Mouse (Mus musculus) 3T3-L1 (cell line): ENCODE measurements around the gene Txnrd2.
A peak's percentile ranks its signal among the peaks of the same experiment; 100 is the strongest.

ENCODE experiments used
- DNase-seq: peaks from one replicate; pipeline ENCODE4 v3.0.0-alpha.2; 2015; ENCODE audit warnings: low read depth, low spot score

The Txnrd2 gene

DNA sequence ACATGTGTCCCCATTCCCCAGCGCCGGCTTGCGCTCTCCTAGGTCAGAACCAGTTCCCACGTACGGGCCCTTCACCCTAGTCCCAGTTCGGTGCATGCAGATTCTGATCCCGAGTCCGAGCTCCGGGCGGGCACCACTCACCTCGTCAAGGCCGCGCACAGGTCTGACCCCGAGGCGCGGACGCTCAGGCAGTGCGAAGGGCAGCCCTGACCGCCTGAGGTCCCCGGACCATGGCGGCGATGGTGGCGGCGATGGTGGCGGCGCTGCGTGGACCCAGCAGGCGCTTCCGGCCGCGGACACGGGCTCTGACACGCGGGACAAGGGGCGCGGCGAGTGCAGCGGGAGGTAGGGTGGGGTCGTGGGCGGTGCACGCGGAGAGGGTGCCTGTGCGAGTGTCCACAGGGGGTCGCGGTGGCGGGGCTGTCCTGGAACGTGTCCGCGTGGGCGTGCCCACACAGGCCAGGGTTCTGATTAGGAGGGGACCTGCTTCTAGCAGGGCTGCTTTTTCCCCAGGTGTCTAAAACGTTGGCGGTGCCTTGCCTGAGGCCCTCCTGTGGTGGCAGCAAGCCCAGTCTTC is at the start of gene Txnrd2:
Gene Txnrd2, plus strand, starts transcription at position 170 of the 577 bp plus-strand sequence.
- DNase-seq, result peak; percentile 64

DNA sequence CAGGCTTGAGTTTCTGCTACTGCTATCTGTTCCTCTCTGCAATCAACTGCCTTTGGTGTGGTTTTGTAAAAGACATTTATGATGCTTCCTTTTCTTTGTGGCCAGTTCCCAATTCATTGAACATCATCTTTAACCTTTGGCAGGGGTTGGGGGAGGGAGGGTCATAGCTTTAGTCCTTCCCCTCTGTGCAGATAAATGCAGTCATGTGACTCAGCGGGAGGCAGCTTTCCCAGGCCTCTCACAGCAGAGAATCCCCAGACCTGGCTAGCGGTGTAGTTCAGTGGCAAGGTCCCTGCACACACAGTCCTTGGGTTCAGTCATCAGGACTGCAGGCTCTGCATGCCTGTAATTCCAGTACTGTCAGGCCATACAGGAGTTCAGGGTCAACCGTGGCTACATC is 49.0 kb upstream of the Txnrd2 start:
- peak; percentile 34 for DNase-seq

DNA sequence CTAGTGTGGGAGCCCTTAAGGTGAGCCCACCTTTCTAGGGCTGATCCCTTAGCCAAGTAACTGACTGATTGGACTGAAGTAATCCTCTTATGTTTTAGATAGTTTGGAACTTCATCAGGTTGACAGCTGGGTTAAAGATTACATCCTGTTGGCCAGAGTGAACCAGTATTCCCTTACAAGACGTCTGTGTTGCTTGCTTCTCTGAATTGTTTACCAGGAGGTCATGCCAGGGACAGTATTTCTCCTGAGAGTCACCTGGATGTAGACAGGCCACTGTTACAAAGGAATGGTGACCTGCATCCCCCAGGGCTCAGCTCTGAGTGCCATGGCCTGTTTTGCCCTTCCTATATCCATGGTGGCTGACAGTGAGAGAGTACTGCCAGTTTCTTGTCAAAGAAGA is 47.7 kb upstream of the Txnrd2 start:
- DNase-seq, result no peak

DNA sequence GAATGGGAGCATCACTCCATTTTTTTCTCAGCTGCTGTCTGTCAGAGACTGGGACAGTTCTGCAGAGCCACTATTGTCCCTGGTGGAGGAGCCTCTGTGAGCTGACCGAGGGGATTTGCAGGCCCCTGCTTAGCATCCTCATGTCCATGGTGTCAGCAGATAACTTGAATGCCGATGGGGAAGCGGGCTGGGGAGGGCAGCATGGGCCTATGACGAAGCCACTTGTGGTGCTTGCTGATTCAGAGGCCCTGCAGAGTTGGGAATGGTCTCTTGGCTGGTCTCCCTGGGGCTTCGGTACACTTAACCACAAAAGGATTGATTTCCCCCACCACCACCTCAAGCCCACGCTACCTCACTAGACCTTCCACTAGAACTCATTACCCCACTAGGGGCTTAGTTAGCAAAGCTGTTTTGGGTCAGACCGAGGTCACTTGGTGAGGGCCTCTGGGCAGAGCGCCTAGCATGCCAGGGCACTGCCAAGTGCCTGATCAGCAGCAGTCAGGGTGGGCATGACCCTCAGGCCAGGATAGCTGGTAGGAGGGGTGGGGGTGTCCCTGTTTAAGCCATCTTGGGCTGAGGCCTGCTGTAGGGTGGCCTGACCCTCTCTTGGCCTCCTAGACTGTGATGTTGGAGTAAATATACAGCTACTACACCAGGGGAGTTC is 46.7 kb upstream of the Txnrd2 start:
- DNase-seq, result no peak

DNA sequence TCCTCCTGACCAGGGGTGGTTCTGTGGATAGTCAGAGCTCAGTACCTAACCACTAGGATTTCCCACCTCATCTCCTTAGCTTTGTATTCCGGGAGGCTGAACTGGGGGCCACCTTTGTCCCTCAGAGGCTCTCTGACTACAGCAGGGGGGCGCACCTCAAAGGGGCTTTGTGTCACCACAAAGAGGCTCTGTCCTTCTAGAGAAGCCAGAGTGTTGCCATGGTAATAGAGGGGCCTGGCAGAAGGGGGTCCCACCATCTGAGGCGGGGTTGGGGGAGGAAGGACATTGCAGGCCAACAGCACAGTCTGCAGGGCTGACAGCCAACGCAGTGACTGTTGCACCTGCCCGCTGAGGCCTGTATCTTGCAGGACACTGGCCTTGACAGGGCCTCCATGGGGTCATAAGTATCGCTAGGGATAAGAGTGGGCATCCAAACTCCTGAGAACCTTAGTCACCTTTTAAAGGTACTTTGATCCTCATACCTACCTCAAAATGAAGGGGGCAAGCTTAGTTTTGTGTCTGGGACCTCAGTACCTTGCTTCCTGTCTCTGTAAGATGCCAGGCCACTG is 45.6 kb upstream of the Txnrd2 start:
- DNase-seq, result no peak

DNA sequence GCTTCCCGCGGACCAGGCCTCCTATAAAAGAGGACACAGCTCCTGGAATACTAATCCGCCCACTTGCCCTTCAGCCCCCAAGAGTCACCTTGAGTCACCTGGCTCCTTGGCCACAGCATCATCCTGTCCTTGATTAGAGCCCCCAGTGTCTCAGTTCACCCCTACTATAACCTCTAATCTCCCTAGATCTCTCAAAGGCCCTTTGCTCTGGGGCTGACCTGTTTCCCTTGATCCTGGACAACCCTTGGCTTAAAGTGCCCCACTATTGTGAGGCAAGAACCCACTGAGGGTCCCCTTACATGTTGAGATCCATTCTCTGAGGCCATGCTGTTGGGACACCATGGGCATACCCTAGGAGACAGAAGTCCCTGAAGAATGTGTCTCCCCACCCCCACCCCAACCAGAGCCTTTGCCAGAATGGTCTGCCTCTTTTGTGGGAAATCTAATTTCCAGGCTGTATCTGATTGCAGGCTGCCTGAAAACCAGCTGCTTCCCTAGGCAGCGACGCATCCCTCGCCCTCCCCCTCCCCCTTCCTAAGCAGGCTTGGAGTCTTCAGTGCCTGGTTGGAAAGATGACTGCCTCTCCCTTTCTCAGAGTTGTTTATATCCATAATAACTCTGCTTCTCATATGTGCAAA is 44.4 kb upstream of the Txnrd2 start:
- DNase-seq, result no peak

DNA sequence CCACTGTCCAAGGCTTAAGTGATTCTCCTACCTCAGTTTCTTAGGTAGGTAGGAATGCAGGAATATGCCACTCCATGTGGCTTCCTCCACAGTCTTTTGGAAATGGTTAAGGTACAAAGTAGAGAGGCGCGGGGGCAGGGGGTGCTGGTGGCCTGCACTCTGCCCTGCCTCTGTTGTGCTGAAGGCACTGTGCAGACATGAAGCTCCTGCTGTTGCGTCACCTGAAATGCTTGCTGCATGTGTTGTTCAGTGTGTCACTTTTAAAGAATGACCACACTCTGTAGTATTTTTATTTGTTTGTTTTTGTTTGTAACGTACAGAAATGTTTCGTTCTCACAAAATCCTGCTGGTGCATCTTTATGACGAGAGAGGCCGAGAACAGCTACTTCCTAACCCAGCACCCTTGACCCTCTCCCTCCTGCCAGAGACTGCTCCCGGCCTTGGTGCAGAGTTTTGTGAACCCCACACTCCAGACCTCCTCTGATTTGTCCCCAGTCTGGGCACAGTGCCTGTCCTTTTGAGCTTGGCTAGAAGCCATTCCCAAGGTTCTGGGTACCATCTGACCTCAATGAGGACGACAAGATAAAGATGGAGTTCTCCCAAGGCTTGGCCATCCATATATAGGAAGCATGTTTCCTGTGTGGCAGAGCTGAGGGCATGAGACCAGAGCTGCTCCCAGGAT is 43.0 kb upstream of the Txnrd2 start:
- DNase-seq, result peak; percentile 69

DNA sequence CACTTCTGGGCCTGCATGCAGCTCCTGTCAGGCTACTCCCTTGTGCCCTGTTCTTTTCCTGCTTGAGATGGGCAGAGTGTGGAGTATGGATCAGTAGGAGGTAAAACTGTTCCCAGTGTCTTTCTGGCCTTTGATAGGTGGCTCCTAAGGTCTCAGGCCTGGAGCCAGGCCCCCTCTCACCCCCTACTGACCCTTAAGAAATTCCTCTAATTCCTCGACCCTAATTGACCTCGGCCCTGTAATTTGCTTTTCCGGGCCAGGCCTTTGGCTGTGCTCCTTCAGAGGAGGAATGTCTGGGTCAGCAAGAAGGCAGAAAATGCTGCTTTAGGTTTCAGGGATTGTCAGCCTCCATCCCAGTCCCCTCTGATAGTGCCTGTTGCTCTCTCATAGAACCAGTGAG is 42.4 kb upstream of the Txnrd2 start:
- no peak for DNase-seq

DNA sequence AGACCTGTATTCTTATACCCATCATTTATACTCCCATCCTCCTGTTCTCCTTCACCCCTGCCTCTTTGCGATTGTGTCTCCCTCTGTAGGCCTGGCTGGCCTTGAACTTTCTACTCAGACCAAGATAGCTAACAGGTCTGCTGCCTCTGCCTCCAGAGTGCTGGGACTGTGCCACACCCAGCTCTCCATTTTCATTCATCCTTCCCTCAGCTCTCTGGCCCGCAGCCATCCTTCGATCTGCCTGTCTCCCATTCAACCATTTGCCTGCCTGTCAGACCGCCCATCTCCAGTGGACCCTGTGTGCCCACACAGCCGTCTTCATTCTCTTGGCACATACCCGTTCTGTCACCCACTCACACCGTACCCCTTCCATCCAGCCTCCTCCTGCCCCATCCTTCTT is 42.0 kb upstream of the Txnrd2 start:
- no peak for DNase-seq

DNA sequence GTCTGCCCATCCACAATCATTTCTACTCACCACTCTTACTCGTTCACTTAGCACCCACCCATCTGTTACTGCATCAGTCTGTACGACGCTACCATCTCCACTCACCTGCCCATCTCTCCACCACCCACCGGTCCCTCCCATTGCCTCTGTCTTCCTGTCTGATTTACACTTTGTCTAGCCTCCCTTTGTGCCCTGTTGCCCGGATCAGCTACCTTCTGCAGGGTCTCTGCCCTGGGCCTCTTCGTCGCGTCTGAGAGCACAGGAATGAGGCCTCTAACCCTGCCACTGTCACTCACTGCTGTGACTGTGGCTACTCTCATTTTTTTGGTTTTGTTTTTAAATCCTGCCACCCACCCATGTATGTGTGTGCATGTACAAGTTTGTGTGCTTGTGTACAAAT is 41.5 kb upstream of the Txnrd2 start:
- no peak for DNase-seq

DNA sequence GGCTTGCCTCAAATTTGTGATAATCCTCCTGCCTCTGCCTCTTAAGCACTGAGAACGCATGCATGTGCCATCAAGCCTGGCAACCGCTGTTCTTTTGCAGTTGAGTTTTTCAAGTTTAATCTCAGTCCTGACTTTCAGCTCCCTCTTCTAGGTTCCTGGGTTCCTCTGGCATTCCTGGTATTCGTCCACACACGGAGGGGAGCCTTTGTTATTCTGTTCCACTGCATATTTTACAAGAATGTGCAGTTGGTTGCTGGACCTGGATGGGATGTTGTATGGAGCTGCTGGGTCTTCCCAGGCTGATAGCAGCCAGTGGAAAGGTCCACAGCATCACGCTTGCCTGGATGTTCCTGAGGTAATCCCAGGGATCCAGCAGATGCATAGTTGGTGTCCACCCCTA is 40.8 kb upstream of the Txnrd2 start:
- no peak for DNase-seq

DNA sequence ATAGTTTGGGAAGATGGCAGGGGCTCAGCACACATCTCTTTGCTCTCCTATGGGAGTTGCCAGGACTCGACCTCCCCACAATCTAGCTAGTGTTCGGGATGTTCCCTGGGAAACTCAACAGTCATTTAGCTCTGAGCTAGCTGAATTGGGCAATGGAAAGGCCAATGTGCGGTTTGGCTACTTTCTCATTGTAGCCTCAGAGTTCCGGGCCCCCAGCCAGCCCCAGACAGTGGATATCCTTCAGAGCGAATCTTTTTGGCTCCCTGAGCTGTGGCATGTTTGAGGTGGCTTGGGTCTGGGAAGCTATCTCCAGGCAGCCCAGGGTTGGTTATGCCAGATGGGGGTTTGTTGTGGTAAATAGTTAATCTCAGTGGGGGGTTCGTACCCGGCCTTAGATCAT is 39.7 kb upstream of the Txnrd2 start:
- DNase-seq, result peak; percentile 97

DNA sequence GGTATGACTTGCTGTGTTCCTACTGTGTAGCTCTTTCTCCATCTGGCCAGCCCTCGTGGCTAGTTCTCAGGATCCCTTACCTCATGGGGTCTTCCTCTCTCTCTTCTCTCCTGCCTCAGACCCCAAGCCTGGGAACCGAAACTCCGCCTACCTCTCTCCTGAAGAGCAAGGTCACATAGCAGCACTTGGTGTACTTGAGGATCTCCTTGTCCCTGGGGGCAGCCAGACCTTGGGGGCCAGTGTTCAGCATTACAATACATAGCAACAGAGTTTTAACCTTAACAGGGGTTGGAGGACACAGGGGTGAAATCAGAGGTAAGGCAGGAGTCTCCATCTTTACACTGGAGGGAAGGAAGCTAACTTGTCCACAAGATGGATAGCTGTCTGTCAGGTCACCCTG is 39.2 kb upstream of the Txnrd2 start:
- DNase-seq, result no peak

DNA sequence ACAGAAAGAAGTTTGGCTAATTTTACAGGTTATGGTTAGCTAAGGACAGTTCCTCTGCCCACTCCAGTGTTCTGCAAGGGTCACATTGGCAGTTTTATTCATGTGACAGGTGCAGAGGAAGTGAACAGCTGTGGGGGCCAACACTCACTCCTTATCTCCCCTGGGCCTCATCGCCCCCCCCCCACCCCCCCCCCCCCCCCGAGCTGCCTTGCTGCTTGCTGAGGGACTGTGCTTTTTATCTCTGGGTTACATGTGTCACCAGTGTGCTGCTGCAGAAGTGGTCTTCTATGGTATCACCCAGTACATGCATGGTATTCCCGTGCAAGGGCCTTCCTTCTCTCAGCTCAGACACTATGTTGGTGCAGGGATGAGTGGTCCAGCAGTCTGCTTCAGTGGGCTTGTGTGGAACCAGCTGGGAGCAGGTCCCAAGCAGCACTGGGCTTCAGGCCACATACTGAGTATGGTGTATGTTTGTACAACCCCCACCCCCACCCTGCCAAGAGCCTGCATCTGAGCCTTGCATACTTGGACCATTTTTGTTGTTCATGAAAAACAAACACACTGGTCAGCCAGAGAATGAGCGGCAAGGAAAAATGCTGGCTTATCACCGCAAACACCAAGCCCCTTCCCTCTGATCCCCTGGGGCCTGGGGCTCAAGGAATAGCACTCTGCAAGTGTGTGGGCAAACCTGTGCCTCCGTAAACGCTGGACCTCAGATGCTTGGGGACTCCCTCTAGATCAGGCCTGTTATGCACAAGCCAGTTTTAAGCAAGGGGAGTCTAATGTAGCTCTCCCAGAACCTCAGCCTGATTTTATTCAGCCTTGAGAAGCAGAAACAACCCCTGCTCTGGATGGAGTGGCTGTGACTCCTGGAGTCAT is 38.2 kb upstream of the Txnrd2 start:
- no peak for DNase-seq

DNA sequence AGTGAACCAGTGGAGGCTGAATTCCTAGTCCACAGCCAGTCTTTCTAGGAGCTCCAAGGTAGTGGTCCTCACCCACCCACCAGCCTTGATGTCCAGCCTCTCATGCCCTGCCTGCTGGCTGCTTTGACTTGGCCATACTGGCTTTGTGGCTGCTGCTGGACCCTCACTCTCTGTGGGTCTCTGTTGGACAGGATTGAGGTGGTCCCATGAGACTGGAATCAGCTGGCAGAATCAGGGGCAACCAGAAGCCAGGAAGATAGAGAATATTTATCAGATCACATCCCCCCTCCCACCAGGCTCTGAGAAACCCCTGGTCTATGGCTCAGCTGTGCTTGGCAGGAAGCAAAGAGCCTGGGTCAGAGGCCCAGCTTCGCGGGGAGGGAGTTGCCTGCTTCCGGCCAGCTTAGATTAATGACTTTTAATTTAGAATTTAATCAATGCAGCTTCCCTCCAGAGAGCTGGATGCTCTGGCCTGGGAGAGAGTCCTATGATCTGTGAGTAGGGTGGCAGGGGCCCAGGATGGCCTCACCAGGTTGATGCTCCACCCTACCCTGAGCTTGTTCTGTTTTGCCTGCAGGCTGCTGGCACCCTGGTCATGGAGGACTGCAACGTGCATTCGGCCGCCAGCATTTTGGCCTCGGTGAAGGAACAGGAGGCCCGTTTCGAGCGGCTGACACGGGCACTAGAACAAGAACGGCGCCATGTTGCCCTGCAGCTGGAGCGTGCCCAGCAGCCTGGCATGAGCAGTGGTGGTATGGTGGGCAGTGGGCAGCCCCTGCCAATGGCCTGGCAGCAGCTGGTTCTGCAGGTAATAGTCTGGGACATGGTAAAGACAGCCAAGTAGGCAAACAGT is 37.4 kb upstream of the Txnrd2 start:
- DNase-seq, result no peak

DNA sequence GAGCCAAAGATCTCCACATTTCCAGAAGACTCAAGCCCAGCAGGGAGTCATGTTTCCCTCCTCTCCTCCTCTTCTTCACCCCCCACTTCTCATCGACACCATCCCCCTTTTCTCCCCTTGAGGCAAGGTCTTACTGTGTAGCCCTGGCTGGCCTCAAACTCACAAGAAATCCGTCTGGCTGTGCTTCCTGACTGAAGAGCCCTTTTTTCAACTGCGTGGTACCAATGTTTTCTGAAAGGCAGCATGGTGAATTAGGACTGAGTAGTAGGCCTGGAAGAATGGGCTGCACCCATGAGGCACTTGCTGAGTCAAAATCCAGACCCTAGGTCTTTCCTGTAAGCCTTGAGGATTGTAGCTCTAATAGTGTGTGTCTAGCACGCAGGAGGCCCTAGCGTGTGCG is 35.8 kb upstream of the Txnrd2 start:
- no peak for DNase-seq

DNA sequence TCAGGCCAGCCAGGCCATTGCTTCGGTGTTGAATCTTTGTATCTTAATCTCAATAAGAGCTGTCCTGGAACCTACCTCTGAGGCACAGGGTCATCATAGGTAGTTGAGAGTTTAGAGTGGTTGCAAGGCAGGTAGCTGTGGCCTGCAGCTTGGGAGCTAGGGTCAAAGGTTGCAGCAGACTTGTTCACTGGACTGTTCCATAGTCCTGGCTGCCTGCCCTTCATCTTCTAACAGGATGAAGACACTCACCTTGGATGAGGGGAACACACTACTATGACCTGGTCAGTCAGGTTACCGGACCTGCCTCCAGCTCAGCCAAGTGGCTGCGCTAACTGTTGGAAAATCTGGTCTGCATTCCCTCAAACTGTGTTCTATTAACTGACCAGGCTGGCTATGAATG is 35.1 kb upstream of the Txnrd2 start:
- DNase-seq, result no peak

DNA sequence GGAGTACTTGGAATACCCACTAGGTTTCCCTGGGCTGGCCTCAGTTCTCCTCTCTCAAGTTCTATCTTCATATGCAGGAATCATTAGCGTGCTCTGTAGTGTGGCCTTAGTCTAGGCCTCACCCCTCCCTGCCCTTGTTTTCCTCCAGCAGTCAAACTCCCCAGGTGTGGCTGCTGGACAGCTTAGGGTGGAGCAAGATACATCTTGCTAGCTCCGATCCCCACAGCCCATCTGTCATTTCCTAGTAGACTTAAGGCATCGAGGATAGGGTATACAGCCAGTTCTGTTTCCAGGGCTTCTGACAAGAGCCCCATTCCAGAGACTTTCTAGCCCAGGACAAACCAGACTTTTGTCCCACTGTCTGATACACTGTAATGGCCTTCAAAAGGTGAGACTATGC is 34.5 kb upstream of the Txnrd2 start:
- no peak for DNase-seq

DNA sequence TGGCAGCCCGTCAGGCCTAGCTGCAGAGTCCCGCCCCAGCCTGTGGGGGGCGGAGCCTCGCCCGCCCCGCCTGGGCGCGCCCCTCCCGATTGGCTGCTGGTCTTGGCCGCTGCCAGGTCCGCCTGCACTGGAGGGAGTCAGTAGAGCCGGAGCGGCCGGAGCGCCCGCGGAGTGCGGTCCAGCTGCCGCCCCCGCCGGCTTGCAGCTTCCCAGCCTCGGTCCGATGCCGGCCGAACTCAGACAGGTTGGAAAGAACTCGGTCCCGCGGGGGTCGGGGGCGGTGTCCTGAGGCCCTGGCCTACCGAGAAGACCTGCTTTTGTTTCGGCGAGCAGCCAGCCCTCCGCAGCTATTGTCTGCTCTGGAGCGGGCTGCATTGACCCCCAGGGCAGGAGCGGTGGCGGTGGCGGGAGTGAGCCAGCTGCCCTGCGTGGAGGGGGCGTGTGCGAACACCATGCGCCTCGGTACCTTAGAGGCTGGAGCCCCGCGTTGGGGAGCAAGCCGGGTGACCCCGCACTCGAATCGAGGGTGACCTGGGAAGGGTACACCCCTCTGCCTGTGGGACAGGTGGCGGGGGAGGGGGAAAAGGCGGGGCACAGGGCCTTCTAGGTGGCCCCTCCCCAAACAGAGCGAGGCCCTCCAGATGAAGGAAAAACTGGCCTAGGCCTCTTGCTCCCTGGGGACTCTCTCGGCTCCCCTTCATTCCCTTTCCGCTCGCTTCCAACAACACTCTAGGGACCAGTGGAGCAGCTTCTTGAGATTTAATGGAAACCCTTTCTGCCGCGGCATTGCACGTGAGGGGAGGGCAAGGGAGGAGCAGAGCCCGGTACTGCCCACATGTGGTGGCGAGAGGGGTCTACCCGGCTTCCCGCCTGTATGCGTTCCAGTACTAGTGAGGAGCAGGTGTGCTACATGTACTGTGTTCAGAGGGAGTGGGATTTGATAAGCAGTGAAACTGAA is 33.4 kb upstream of the Txnrd2 start:
- no peak for DNase-seq
